Mouse (Mus musculus): Measurements from ENCODE around the gene Trim38.

GRCm38 (mm10) chr13:23729706-23730105 lies 40.0 kb upstream of the Trim38 start:
- no peak for TF ChIP-seq POLR2A (IDR thresholded peaks at IDR 0.05; ENCODE audit: insufficient read length, low read depth)
- no peak for TF ChIP-seq REST (IDR thresholded peaks at IDR 0.05; ENCODE audit: insufficient read depth, insufficient read length)
- no peak for TF ChIP-seq USF1 (IDR thresholded peaks at IDR 0.05; ENCODE audit: low read depth)

Measured in myocyte (in vitro differentiated cells).